Mouse (Mus musculus): Measurements from ENCODE around the gene Rab43. TPM values are rescaled to one million over a fixed set of nuclear protein-coding genes. Genes with fewer than 3 reads are reported as not detected.

The Rab43 gene
- polyA plus RNA-seq, 1 experiment from 2014 or later = 12.5 TPM

GRCm38 (mm10) chr6:87744632-87745031, 67.3 kb downstream of the Rab43 start:
- H3K9me3 ChIP-seq (replicated peaks) = no peaks in the 10 kb centered on the region
- H3K27ac ChIP-seq (replicated peaks) = no peak overlapping the region
- ATAC-seq (ENCODE audit: low FRiP score) = no peak
- no peaks in the 10 kb centered on the region for H3K36me3 ChIP-seq
- no peaks in the 10 kb centered on the region for H3K4me1 ChIP-seq
- H3K9ac ChIP-seq (replicated peaks) = no peak overlapping the region
- H3K4me3 ChIP-seq (replicated peaks) = no peak overlapping the region
- no peaks in the 10 kb centered on the region for H3K27me3 ChIP-seq (replicated peaks)
- H3K4me2 ChIP-seq = no peak overlapping the region
- 94% methylated on average over 3 of the region's 3 CpGs for WGBS

DNA sequence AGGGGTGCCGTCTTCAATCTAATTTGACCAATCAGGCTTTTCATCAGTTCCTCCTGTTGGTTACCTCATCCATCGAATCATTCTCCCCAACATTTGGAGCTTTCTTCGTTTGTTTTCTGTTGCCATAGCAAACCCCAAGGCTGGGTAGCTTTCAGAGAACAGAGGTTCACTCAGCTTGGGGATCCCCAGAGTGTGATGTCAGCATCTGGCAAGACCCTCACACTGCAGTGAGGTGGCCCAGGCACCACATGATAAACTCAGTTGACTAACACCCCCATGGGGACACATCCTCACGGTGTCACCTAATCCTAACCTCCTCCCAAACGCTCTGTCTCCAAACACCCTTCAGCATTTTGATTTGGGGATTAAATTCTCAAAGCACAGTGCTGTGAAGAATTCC, 68.7 kb downstream of the Rab43 start:
- no peak overlapping the region for H3K4me2 ChIP-seq
- no peak overlapping the region for H3K9ac ChIP-seq (replicated peaks)
- 78% methylated on average over 5 of the region's 5 CpGs for WGBS
- ATAC-seq (ENCODE audit: low FRiP score) = no peak
- no peaks in the 10 kb centered on the region for H3K9me3 ChIP-seq (replicated peaks)
- no peaks in the 10 kb centered on the region for H3K27me3 ChIP-seq (replicated peaks)
- H3K4me1 ChIP-seq = no peaks in the 10 kb centered on the region
- H3K4me3 ChIP-seq (replicated peaks) = no peak overlapping the region
- H3K36me3 ChIP-seq = no peaks in the 10 kb centered on the region
- no peak overlapping the region for H3K27ac ChIP-seq (replicated peaks)

DNA sequence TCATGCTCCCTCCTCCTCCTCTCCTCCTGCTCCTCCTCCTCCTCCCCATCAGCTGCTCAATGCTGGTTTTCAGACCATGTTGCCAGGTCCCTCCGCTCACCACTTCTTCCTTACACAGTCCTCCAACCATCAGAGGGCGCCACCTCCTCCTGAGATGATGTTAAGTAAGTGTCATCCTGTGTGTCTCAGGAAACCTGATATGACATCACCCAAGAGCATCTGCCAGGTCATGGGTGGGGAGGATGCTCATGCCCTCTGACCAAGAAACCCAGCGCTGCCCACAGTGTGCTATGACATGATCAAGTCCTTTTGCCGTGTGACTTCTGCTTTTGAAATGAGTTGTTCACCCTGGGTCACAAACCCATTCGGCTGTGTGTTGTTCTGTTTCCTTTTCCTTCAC, 69.2 kb downstream of the Rab43 start:
- Histone ChIP-seq H3K4me1 (no peaks in the 10 kb centered on the region), H3K4me3 (replicated peaks) (no peak overlapping the region), H3K36me3 (no peaks in the 10 kb centered on the region), H3K27ac (replicated peaks) (no peak overlapping the region), H3K4me2 (no peak overlapping the region), H3K27me3 (replicated peaks) (no peaks in the 10 kb centered on the region), H3K9me3 (replicated peaks) (no peaks in the 10 kb centered on the region), H3K9ac (replicated peaks) (no peak overlapping the region)
- WGBS = 85% methylated on average over 5 of the region's 5 CpGs
- ATAC-seq (ENCODE audit: low FRiP score) = no peak

- ATAC-seq (ENCODE audit: low FRiP score) = no peak
- no peak overlapping the region for H3K4me3 ChIP-seq (replicated peaks)
- H3K9me3 ChIP-seq (replicated peaks) = no peaks in the 10 kb centered on the region
- H3K27ac ChIP-seq (replicated peaks) = no peak overlapping the region
- no peaks in the 10 kb centered on the region for H3K4me1 ChIP-seq
- H3K4me2 ChIP-seq = no peak overlapping the region
- no peak overlapping the region for H3K9ac ChIP-seq (replicated peaks)
- H3K36me3 ChIP-seq = no peaks in the 10 kb centered on the region
- H3K27me3 ChIP-seq (replicated peaks) = no peaks in the 10 kb centered on the region
- 94% methylated on average over 8 of the region's 8 CpGs for WGBS
These were observed 70.0 kb downstream of the Rab43 start for GRCm38 (mm10) chr6:87741978-87742377.

- H3K9me3 ChIP-seq (replicated peaks) = no peaks in the 10 kb centered on the region
- H3K27ac ChIP-seq (replicated peaks) = no peak overlapping the region
- no peak overlapping the region for H3K4me2 ChIP-seq
- no peaks in the 10 kb centered on the region for H3K36me3 ChIP-seq
- ATAC-seq (ENCODE audit: low FRiP score) = no peak
- H3K9ac ChIP-seq (replicated peaks) = no peak overlapping the region
- no peak overlapping the region for H3K4me3 ChIP-seq (replicated peaks)
- no peaks in the 10 kb centered on the region for H3K27me3 ChIP-seq (replicated peaks)
- H3K4me1 ChIP-seq = no peaks in the 10 kb centered on the region
These were observed 71.5 kb downstream of the Rab43 start for GRCm38 (mm10) chr6:87740496-87740895.

GRCm38 (mm10) chr6:87739898-87740297, 72.1 kb downstream of the Rab43 start:
- H3K4me3 ChIP-seq (replicated peaks) = no peak overlapping the region
- no peak overlapping the region for H3K4me2 ChIP-seq
- H3K9ac ChIP-seq (replicated peaks) = no peak overlapping the region
- H3K36me3 ChIP-seq = no peaks in the 10 kb centered on the region
- no peaks in the 10 kb centered on the region for H3K4me1 ChIP-seq
- 63% methylated on average over 6 of the region's 6 CpGs for WGBS
- no peak for ATAC-seq (ENCODE audit: low FRiP score)
- no peaks in the 10 kb centered on the region for H3K9me3 ChIP-seq (replicated peaks)
- no peak overlapping the region for H3K27ac ChIP-seq (replicated peaks)
- H3K27me3 ChIP-seq (replicated peaks) = no peaks in the 10 kb centered on the region

Other genes starting within 250 kb of the Rab43 start
- gene Prokr1, start 221.4 kb downstream of the Rab43 start, polyA plus RNA-seq (2015; fragmentation: Nextera tagmentation; extraction: Ambion mirVana) = 3.0 and 3.9 TPM in 2 replicates
- gene Aplf, start 140.0 kb downstream of the Rab43 start, polyA plus RNA-seq (2015; fragmentation: Nextera tagmentation; extraction: Ambion mirVana) = 9.0 and 10.7 TPM in 2 replicates
- gene Efcc1, start 81.3 kb downstream of the Rab43 start, polyA plus RNA-seq (2015; fragmentation: Nextera tagmentation; extraction: Ambion mirVana) = 4.9 and 6.2 TPM in 2 replicates
- gene Gp9, start 34.1 kb downstream of the Rab43 start, polyA plus RNA-seq (2015; fragmentation: Nextera tagmentation; extraction: Ambion mirVana) = 0.56 and 0.65 TPM in 2 replicates
- 1.5 and 2.1 TPM in 2 replicates for gene Gm45140, start 23.6 kb upstream of the Rab43 start, polyA plus RNA-seq (2015; fragmentation: Nextera tagmentation; extraction: Ambion mirVana)
- gene Isy1, start 26.6 kb upstream of the Rab43 start, polyA plus RNA-seq (2015; fragmentation: Nextera tagmentation; extraction: Ambion mirVana) = 22.6 and 30.8 TPM in 2 replicates
- gene Cnbp, start 38.9 kb upstream of the Rab43 start, polyA plus RNA-seq (2015; fragmentation: Nextera tagmentation; extraction: Ambion mirVana) = 511 and 660 TPM in 2 replicates
- 204 and 207 TPM in 2 replicates for gene Copg1, start 75.7 kb upstream of the Rab43 start, polyA plus RNA-seq (2015; fragmentation: Nextera tagmentation; extraction: Ambion mirVana)
- 43.0 and 44.0 TPM in 2 replicates for gene Hmces, start 101.8 kb upstream of the Rab43 start, polyA plus RNA-seq (2015; fragmentation: Nextera tagmentation; extraction: Ambion mirVana)
- gene H1fx, start 169.5 kb upstream of the Rab43 start, polyA plus RNA-seq (2015; fragmentation: Nextera tagmentation; extraction: Ambion mirVana) = 23.4 and 37.1 TPM in 2 replicates
- 352 and 355 TPM in 2 replicates for gene Rab7, start 233.1 kb upstream of the Rab43 start, polyA plus RNA-seq (2015; fragmentation: Nextera tagmentation; extraction: Ambion mirVana)

Measured in neural tube, embryonic 15.5 days (tissue).